Mouse (Mus musculus) lung, postnatal 10 days (tissue): ENCODE data around the gene Nav3.

ENCODE experiments used
- DNase-seq: peaks from one replicate; pipeline ENCODE4 v3.0.0; 2021

The Nav3 gene

GRCm38 (mm10) chr10:109903701-109904555 is 552.1 kb downstream of the Nav3 start:
- no peak for DNase-seq

- no peak for DNase-seq
These were observed 552.8 kb downstream of the Nav3 start for GRCm38 (mm10) chr10:109903241-109903640.

- no peak for DNase-seq
These were observed 566.9 kb downstream of the Nav3 start for GRCm38 (mm10) chr10:109889171-109889475.

DNA sequence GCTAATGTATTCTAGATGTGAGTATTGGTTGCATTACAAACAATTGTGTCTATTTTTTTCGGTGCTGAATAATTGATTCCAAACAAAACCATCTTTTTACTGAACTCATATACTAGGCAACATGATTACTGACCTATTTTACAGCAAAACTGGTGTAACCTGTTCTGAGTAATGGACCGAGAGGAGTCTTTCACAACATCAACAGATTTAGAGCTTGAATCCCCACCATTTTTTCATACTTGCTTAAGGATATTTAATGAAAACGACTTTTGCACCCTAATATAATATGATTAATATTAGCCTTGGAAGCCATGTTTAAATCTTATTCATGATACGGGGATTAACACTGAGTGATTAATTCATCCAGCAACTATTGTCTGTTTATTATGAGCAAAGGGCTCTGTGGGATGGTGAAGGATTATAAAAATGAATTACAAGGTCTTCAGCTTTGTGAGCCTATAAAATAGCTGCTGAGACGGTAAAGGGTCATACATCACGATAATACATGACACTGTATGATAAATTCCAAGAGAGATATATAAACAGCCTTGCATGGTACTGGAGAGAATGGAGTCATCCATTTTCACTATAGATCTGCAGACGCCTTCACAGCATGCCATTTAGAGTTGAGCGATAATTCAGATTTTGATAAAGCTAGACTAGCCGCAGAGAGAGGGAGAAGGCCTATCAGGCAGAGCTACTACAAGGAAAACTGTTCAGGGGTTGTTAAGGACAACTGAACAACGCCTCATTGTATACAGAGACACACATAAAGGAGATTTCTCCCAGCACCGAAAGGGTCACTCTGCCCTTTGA is 567.4 kb downstream of the Nav3 start:
- DNase-seq = no peak

- no peak for DNase-seq
These were observed 568.8 kb downstream of the Nav3 start for GRCm38 (mm10) chr10:109887160-109887559.

DNA sequence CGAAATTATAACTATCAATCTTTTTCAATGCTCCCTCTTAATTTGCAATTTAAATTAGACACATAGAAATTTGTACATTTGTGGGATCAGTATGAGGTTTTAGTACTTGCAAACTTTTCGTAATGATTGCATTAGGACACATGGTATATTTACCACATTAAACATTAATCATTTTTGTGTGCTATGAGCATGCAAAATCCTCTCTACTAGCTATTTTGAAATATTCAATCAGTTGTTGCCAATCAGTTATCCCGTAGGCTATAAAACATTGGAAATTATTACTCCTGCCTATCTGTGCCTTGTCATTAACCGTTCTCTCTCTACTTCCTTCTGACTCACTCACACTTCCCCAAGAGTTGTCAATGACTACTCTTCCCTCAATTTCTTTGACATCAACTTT is 579.9 kb downstream of the Nav3 start:
- no peak for DNase-seq

DNA sequence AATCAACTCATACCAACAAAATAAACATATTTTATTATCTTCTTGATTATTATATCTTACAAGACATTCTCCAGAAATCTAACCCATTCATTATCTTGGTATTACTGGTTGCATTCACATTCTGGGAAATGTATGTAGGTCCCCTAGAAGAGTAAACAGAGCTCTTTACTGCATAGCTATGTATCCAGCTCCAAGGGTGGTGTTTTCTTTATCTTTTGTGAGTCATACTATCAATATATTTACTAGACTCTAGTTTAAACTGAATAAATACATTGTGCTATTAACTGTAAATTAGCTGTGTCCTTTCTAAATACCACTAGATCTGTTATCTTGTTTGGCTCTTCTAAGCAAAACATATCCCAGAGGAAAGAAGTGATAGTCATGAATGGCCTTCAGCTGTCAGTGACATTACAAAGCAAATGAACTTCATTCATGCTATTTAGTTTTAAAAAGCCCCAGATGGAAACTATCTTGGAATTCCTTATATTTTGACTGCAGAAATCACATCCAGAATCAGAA is 580.6 kb downstream of the Nav3 start:
- DNase-seq = no peak

GRCm38 (mm10) chr10:109874652-109875311 is 581.2 kb downstream of the Nav3 start:
- no peak for DNase-seq

DNA sequence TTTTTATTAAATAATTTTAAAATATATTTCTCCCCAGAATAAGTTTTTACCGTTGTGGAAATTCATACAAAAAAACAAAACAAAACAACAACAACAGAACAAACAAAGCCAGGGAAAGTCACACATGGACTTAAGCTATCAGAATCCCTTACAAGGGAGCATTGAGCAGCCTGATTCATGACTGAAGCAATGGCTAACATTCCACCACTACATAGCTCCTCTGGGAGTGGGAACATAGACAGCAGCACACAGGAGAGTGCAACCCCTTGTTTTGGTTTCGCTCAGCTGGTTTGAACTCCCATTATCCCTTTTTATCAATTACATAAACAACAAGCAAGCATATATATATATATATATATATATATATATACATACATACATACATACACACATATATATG is 589.9 kb downstream of the Nav3 start:
- DNase-seq = no peak

DNA sequence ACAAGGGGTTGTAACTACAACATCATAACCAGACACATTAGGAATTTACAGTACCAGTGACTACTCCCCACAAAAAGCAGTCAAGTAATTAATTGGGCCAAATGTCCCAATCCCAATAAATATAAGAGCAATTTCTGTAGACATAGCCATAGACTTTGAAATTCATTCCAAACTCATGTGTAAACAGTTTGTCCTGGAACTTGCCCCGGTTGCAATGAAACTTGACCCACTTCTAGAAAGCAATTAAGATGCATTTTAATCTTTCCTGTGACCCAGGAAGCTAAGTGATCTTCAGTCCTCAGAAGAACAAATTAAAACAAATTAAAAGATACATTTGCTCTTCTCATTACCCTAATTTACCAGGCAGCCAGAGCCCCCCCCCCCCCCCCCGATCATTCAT is 590.6 kb downstream of the Nav3 start:
- DNase-seq = no peak

GRCm38 (mm10) chr10:109864708-109865107 is 591.3 kb downstream of the Nav3 start:
- DNase-seq = peak; percentile 18

DNA sequence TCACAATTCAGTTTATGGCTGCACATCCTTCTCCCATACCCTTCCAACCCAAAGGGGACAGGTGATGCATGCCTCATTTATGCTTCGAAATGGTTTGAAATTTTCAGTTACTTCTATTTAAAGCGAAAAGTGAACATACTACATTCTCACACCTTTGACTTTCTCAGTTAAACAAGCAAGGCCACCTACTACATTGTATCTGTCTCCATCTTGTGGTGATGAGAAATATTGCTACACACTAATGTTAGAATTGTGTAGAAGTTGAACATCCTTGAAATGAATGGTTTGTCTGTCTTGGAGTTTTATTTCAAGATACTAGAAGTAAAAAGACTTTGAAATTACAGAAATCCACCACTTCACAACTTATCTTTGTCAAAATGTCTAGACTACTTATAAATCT is 594.7 kb downstream of the Nav3 start:
- DNase-seq = no peak

- DNase-seq = no peak
These were observed 597.4 kb downstream of the Nav3 start for GRCm38 (mm10) chr10:109858568-109858967.

GRCm38 (mm10) chr10:109852392-109852791 is 603.6 kb downstream of the Nav3 start:
- peak; percentile 2 for DNase-seq

DNA sequence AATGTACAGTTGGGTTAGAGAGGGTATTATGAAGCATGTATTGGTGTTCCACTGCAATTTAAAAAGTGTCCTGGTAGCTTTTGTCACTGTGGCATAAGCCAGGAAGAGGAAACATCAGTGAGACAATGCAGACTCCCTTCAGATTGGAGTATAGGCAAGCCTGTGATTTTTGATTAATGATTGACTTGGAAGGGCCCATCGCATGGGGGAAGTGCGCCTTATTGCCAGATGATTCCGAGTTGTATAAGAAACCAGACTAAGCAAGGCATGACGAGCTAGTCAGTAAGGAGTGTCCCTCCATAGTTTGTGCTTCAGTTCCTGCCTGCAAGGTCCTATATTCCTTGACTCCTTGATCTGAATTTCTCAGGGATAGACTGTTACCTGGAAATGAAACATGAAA is 608.4 kb downstream of the Nav3 start:
- DNase-seq = no peak

DNA sequence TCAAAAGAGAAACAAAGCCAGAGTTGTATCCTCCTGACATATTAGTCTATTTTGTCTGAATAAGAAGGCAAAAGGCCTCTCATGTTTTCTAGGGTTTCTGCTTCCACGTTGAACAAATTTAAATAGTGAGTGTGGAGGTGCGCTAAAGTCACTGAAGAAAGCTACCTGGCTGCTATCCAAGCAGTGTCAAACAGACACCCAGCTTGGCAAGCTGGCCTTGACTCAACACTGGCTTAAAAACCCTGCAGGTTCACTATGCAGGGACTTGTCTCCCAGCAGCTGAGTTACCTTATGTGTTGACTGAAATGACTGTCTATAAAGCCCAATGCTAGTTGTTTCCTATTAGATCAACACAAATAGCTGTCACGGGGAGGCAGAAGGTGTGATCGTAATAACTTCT is 612.3 kb downstream of the Nav3 start:
- no peak for DNase-seq

GRCm38 (mm10) chr10:109832768-109833291 is 623.2 kb downstream of the Nav3 start:
- DNase-seq = no peak

DNA sequence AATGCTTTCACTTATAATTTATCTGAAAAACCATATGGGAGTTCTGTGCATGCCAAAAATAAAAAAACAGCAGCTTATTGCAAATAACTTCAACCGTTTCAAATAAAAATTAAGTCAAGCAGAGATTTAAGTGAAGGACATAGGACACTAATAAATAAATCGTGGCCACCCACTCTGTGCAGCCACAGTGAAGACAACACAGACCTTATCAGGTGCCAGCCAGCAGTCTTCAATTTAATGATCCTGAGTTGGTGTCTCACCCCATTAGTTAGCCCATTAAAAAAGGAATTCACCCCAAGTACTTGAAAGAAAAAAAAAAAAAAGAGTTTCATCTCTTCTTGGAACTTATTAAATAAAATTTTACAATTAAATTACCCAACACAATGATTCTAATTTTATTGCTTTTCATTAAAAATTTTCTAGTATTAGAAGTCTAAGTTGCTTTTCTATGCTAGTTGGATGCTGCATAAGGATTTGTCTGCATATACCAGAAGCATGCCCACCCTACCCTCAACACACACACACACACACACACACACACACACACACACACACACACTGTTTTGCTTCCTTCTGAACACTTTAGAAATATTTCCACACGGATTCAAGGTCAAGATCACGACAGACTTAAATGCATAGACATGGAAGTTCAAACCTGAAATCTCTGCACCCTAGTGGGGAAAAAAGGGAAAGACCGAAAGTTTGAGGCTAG is 649.1 kb downstream of the Nav3 start:
- DNase-seq = no peak

- DNase-seq = no peak
These were observed 652.6 kb downstream of the Nav3 start for GRCm38 (mm10) chr10:109803441-109803840.

DNA sequence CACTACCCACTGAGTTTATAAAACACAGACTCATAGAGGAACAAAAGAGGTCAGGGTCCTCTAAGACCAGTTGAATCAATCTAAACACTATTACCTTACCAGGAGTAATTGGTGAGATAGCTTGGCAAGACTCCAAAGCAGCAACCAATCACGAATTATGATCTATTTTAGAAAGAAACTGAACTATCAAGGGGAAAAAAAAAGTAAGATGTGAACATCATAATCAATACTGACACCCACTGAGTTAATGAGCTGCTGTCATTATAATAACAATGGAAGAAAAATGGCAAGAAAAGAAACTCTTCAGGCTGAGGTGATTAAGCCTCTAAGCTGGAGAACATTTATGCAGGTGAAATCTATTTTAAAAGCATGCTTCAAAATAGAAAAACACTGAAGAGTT is 653.8 kb downstream of the Nav3 start:
- DNase-seq = no peak

DNA sequence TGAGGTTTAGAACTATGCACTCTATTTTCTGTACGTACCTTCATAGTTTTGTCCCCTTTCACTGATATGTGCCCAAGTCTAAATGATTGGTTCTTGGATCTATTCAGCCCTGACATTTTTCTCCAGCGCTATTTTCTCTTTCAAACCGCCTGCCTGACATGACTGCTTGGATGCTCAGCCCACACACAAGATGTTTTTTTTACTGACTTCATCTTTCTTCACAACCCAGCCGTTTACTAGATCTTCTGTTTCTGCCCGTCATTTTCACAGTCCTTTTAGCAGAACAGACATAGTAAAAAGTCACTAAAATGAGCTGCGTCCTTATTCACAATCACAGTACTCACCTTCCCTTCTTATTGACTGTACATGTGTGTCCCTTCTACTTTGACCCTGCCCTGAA is 656.8 kb downstream of the Nav3 start:
- DNase-seq = no peak

GRCm38 (mm10) chr10:109796981-109797380 is 659.0 kb downstream of the Nav3 start:
- no peak for DNase-seq

- no peak for DNase-seq
These were observed 662.5 kb downstream of the Nav3 start for GRCm38 (mm10) chr10:109793491-109793890.
